Mouse (Mus musculus) hindbrain, postnatal 0 days (tissue): Measurements from ENCODE around the gene Ly6g5b. TPM values are rescaled to one million over a fixed set of nuclear protein-coding genes. Genes with fewer than 3 reads are reported as not detected.
A peak's percentile ranks its signal among the peaks of the same experiment; 100 is the strongest.
"Not testable (repeated sequence)": the region's sequence is repeated elsewhere in the genome, so short reads cannot be mapped to it uniquely, and the experiment has no call there.

ENCODE experiments used
- ATAC-seq: fragments of 200-750 bp; cut with Nextera tagmentation; 2 replicates; pipeline ENCODE4 v1.8.0; 2017; ENCODE audit warnings: mild to moderate bottlenecking, moderate TSS enrichment, moderate library complexity
- DNase-seq: peaks from one replicate; pipeline ENCODE4 v3.0.0-alpha.2; 2015; ENCODE audit warnings: low spot score
- H3K27ac ChIP-seq: fragments of 300-500 bp; sonication (generic); 2 replicates; pipeline ENCODE4 v1.5.1; 2014; ENCODE audit warnings: mild to moderate bottlenecking
- H3K27me3 ChIP-seq: fragments of 300-500 bp; sonication (generic); 2 replicates; pipeline ENCODE4 v1.6.1; 2014; ENCODE audit warnings: low read length, mixed read lengths; ENCODE audit not compliant: insufficient read depth
- H3K36me3 ChIP-seq: fragments of 300-500 bp; sonication (generic); 2 replicates; pipeline ENCODE4 v1.6.1; 2014; ENCODE audit warnings: low read length, mixed read lengths; ENCODE audit not compliant: insufficient read depth
- H3K4me1 ChIP-seq: fragments of 300-500 bp; sonication (generic); 2 replicates; pipeline ENCODE4 v1.6.1; 2014; ENCODE audit warnings: antibody characterized with exemption, low read length, mixed read lengths; ENCODE audit not compliant: insufficient read depth
- H3K4me2 ChIP-seq: fragments of 300-500 bp; sonication (generic); 2 replicates; pipeline ENCODE4 v1.6.1; 2014; ENCODE audit warnings: low read depth, mild to moderate bottlenecking, low read length, moderate library complexity, mixed read lengths
- H3K4me3 ChIP-seq: fragments of 300-500 bp; sonication (generic); 2 replicates; pipeline ENCODE4 v1.5.1; 2014; ENCODE audit warnings: low read length
- H3K9ac ChIP-seq: fragments of 300-500 bp; sonication (generic); replicated peaks from 2 replicates; pipeline ENCODE4 v1.6.1; 2014; ENCODE audit warnings: mild to moderate bottlenecking, low read length, moderate library complexity, mixed read lengths
- H3K9me3 ChIP-seq: fragments of 300-500 bp; sonication (generic); 2 replicates; pipeline ENCODE4 v1.6.1; 2016; ENCODE audit warnings: low read length, mixed read lengths
- CTCF ChIP-seq: IDR thresholded peaks from 2 replicates; pipeline ENCODE4 v1.5.1; 2016; ENCODE audit warnings: antibody characterized with exemption, control low read depth, low read depth
- WGBS: fragments of 180-500 bp; shearing (Covaris S2); extraction: QIAGEN DNeasy Blood & Tissue Kit; methylation state at CpG from one replicate; pipeline ENCODE4 v1.1.7; 2014; 5-methylcytosine and 5-hydroxymethylcytosine counted together
- polyA plus RNA-seq: library from polyadenylated mRNA; unstranded; fragments of >200 nt; fragmentation: Nextera tagmentation; extraction: Ambion mirVana; gene quantifications from 2 replicates; pipeline ENCODE4 v1.2.1, GENCODE M21; 2015
- total RNA-seq: library from RNA; depleted of rRNA; stranded (reverse); fragments of >200 nt; gene quantifications from 2 replicates; pipeline ENCODE4 v1.2.3, GENCODE M21; 2014

The Ly6g5b gene
- total and polyA plus RNA-seq, 2 experiments from 2014 or later, result 1.2 to 1.7 TPM

DNA sequence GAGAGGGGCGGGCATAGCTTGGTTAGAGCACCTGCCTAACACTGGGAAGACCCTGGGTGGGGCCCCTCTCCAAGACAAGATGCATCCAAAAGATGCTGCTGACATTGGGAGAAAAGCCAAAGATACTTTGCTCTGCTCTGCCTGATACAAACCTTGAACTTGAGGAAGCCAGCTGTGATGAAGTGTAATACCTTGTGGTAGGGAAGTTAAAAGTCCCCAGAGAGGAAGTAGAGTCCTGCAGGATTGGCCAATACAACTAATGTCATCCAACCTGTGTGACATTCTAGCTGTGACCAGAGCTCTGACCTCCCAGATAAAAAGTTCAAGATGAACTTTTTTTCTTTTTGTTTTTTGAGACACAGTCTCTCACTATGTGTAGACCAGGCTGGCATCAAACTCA is 9.9 kb upstream of the Ly6g5b start:
- no peak overlapping the region for H3K9ac ChIP-seq
- peak overlapping the region; percentile 75 for H3K4me2 ChIP-seq
- H3K9me3 ChIP-seq, result no peaks in the 10 kb centered on the region
- peaks cover 5% of the 10 kb centered on the region; the same call in 1 of the 2 replicates for H3K36me3 ChIP-seq
- H3K4me3 ChIP-seq, result no peak overlapping the region
- H3K27ac ChIP-seq, result no peak overlapping the region
- 100% methylated on average over 1 of the region's 1 CpGs for WGBS
- H3K4me1 ChIP-seq, result peaks cover 13% of the 10 kb centered on the region
- no peak for TF ChIP-seq CTCF
- ATAC-seq (no peak), DNase-seq (no peak)
- no peaks in the 10 kb centered on the region for H3K27me3 ChIP-seq

DNA sequence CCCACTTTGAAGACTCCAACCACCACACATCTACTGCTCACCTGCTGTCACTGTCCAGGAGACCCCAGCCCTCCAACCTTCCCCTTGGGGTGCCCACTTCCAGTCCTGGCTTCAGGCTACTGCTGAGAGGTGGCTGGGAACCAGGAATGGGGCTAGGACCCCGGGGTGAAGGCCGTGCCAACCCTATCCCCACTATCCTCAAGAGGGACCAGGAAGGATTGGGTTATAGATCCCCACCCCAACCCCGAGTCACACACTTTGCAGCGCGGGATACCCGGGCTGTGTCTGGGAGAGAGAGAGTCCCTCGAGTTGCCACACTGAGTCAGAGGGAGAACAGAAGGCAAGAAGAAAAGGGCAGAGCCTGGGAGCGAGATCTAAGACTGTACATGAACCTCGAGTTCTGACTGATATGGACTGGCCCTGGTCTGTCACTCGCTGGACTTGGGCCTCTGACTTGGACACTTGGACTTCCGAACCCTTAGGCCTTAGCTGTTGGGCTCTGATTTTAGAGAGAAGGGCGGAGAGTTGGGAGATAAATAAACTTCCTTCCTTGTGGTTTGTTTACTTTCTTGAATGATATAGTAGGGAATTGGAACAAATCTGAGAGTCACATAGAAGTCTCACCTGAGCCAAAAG is 9.2 kb upstream of the Ly6g5b start:
- H3K36me3 ChIP-seq, H3K9me3 ChIP-seq, H3K4me3 ChIP-seq, H3K27me3 ChIP-seq, H3K4me2 ChIP-seq, DNase-seq, H3K9ac ChIP-seq, H3K27ac ChIP-seq, ATAC-seq: not testable (repeated sequence)
- H3K4me1 ChIP-seq, result peaks cover 14% of the 10 kb centered on the region
- 97% methylated on average over 12 of the region's 12 CpGs for WGBS

- H3K27ac ChIP-seq, H3K9ac ChIP-seq, DNase-seq, H3K4me3 ChIP-seq, H3K4me2 ChIP-seq, ATAC-seq, H3K9me3 ChIP-seq, H3K27me3 ChIP-seq: not testable (repeated sequence)
- WGBS, result 91% methylated on average over 9 of the region's 9 CpGs
- peaks cover 14% of the 10 kb centered on the region for H3K4me1 ChIP-seq
- peaks cover 12% of the 10 kb centered on the region for H3K36me3 ChIP-seq
These were observed 8.1 kb upstream of the Ly6g5b start for GRCm38 (mm10) chr17:35123287-35123686.

- Histone ChIP-seq H3K9ac (peak within 1 kb of the TSS; percentile 93), H3K36me3 (peaks cover 23% of the 10 kb centered on the region), H3K4me3 (peak within 1 kb of the TSS; percentile 79), H3K27me3 (no peaks in the 10 kb centered on the region), H3K4me2 (peak within 1 kb of the TSS; percentile 96), H3K27ac (peak within 1 kb of the TSS; percentile 93), H3K4me1 (peaks cover 11% of the 10 kb centered on the region), H3K9me3 (no peaks in the 10 kb centered on the region)
- WGBS, result under 1% methylated on average over 19 of the region's 19 CpGs
- TF ChIP-seq CTCF, result peak; percentile 65
- peak; percentile 94 for DNase-seq
- ATAC-seq, result peak; percentile 61
These were observed 6.7 kb upstream of the Ly6g5b start, which contains the start of gene Csnk2b for GRCm38 (mm10) chr17:35121871-35122303. Gene Csnk2b, minus strand, starts transcription at chr17:35122053.

DNA sequence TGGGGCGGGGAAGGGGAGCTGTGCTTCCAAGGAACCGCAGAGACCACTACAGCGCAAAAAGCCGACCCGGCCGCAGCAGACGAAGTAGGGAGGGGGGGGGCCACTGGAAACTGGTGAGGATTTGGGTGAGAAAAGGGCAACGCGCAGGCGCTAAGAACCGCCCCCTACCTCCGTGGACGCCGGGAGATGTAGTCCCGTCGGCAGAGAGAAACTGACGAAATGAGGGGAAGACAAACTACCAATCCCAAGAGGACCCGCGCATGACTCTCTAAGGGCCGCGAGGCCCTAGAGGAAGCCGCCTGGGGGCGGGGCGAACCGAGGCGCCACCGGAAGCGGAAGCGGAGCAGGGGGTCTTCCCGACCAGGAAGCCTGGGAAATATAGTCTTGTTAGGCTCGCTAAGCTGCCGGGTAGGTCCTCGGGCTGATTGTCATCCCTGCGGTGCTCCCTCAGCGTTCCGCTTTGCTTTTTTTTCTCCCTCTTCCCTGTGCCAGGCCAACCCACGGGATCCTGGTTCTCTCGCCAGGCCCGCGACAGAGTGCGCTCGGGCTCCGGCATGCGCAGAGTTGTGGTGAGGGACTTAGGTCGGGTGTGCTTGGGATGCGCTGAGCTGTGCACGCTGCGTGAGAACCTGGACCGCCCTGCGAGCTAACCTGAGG is 6.0 kb upstream of the Ly6g5b start, which contains the start of gene Gpank1:
Gpank1 (plus strand) TSS at position 313 of the 657 bp plus-strand sequence.
- Histone ChIP-seq H3K27ac (peak within 1 kb of the TSS; percentile 93), H3K27me3 (no peaks in the 10 kb centered on the region), H3K9me3 (no peaks in the 10 kb centered on the region), H3K36me3 (peaks cover 26% of the 10 kb centered on the region), H3K9ac (peak within 1 kb of the TSS; percentile 93), H3K4me2 (peak within 1 kb of the TSS; percentile 96), H3K4me1 (peaks cover 6% of the 10 kb centered on the region; the same call in 1 of the 2 replicates), H3K4me3 (peak within 1 kb of the TSS; percentile 79)
- peak; percentile 8; the same call in 1 of the 2 replicates for TF ChIP-seq CTCF
- ATAC-seq (peak; percentile 95), DNase-seq (peak; percentile 100)
- under 1% methylated on average over 47 of the region's 50 CpGs for WGBS

DNA sequence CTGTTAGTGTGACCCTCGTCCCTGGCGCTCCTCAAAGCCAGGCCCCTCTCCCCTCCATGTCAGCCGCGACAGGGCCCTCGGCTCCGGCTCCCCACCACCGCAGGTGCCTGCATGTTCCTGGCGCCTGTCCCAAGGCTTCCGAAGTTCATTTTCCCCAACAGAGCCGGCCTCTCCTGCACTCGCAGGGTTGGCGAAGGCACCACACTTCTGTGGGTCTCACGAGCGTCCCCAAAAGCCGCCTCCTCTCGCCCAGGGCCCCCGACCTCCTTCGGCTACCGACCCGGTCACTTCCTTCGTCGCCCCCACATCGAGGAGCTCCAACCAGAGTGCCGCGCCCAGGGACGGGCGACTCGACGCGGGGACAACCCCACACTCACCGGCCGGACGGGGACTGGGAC is 5.5 kb upstream of the Ly6g5b start:
- Histone ChIP-seq H3K9ac (peak overlapping the region; percentile 93), H3K36me3 (peaks cover 28% of the 10 kb centered on the region), H3K4me1 (peaks cover 6% of the 10 kb centered on the region; the same call in 1 of the 2 replicates), H3K4me3 (peak overlapping the region; percentile 79), H3K27me3 (no peaks in the 10 kb centered on the region), H3K27ac (peak overlapping the region; percentile 70), H3K9me3 (no peaks in the 10 kb centered on the region), H3K4me2 (peak overlapping the region; percentile 96)
- DNase-seq (peak; percentile 15), ATAC-seq (no peak)
- TF ChIP-seq CTCF, result no peak
- WGBS, result under 1% methylated on average over 33 of the region's 33 CpGs
